ENCODE assay signal across 8 mouse cellular contexts in genomic region chr3:87151294-87151826, GRCm38 (mm10). TPM values are rescaled to one million over a fixed set of nuclear protein-coding genes. Genes with fewer than 3 reads are reported as not detected.
DNase-seq lines count a peak whose midpoint lies in the region; ATAC-seq and TF ChIP-seq lines count a peak whose summit lies in the region.

No protein-coding gene starts in this region.

- H3K4me3 ChIP-seq in midbrain, embryonic 10.5 days, result peak overlapping the region; percentile 31; the same call in 1 of the 2 replicates
- no peak overlapping the region for H3K4me3 ChIP-seq in midbrain, postnatal 0 days (ENCODE audit: low read depth, low read length)
- H3K4me3 ChIP-seq in forebrain, embryonic 14.5 days (ENCODE audit: low read depth, low read length), result no peak overlapping the region
- peak overlapping the region; percentile 12; the same call in 1 of the 2 replicates for H3K4me3 ChIP-seq in limb, embryonic 12.5 days (replicated peaks)
- no peak overlapping the region for H3K4me3 ChIP-seq in stomach, embryonic 16.5 days (replicated peaks; ENCODE audit: low read length)
- no peak overlapping the region for H3K4me3 ChIP-seq in thymus, adult 2 months (ENCODE audit: control insufficient read depth, insufficient read depth, low read length)

- ATAC-seq in midbrain, postnatal 0 days (ENCODE audit: low FRiP score), result no peak
- no peak for ATAC-seq in forebrain, embryonic 14.5 days
- ATAC-seq in limb, embryonic 12.5 days (ENCODE audit: insufficient number of reproducible peaks, insufficient read depth, low FRiP score, low TSS enrichment, low read depth), result peak; percentile 12; the same call in 1 of the 2 replicates
- no peak for ATAC-seq in stomach, embryonic 16.5 days (ENCODE audit: insufficient read depth, low FRiP score)

- peaks cover 38% of the 10 kb centered on the region for H3K36me3 ChIP-seq in midbrain, embryonic 10.5 days
- H3K36me3 ChIP-seq in midbrain, postnatal 0 days (ENCODE audit: insufficient read depth, low read length), result no peaks in the 10 kb centered on the region
- no peaks in the 10 kb centered on the region for H3K36me3 ChIP-seq in forebrain, embryonic 14.5 days (ENCODE audit: control insufficient read depth, insufficient read depth, low read length)
- H3K36me3 ChIP-seq in limb, embryonic 12.5 days, result peaks cover 14% of the 10 kb centered on the region
- no peaks in the 10 kb centered on the region for H3K36me3 ChIP-seq in stomach, embryonic 16.5 days (ENCODE audit: control insufficient read depth, insufficient read depth, low read length)
- H3K36me3 ChIP-seq in thymus, adult 2 months (ENCODE audit: control insufficient read depth, insufficient read depth, low read length), result no peaks in the 10 kb centered on the region

- TF ChIP-seq CTCF in midbrain, postnatal 0 days (IDR thresholded peaks at IDR 0.05), result no peak
- TF ChIP-seq CTCF in thymus, adult 2 months (IDR thresholded peaks at IDR 0.05; ENCODE audit: borderline replicate concordance, control insufficient read depth, extremely low read depth, insufficient read depth, low read length, poor library complexity), result no peak

- DNase-seq in midbrain, embryonic 10.5 days (ENCODE audit: low spot score), result no peak
- no peak for DNase-seq in midbrain, postnatal 0 days (ENCODE audit: low spot score)
- DNase-seq in forebrain, embryonic 14.5 days (ENCODE audit: low spot score), result no peak
- DNase-seq in adrenal gland, postnatal 36 days, result no peak
- no peak for DNase-seq in thymus, adult 2 months
- DNase-seq in cerebellum, postnatal 25 days, result no peak

- H3K4me1 ChIP-seq in midbrain, embryonic 10.5 days, result peaks cover 68% of the 10 kb centered on the region
- H3K4me1 ChIP-seq in midbrain, postnatal 0 days (ENCODE audit: insufficient read depth, low read length), result peaks cover 37% of the 10 kb centered on the region
- peaks cover 51% of the 10 kb centered on the region for H3K4me1 ChIP-seq in forebrain, embryonic 14.5 days (ENCODE audit: control insufficient read depth, insufficient read depth, low read length)
- H3K4me1 ChIP-seq in limb, embryonic 12.5 days (replicated peaks), result peaks cover 83% of the 10 kb centered on the region
- peaks cover 38% of the 10 kb centered on the region for H3K4me1 ChIP-seq in stomach, embryonic 16.5 days (ENCODE audit: control insufficient read depth, insufficient read depth, low read length)
- H3K4me1 ChIP-seq in thymus, adult 2 months (replicated peaks; ENCODE audit: control insufficient read depth, insufficient read depth, low read length), result 0 out of 2 replicates have a peak, but pooled peaks cover 2% of the 10 kb centered on the region

- H3K4me2 ChIP-seq in midbrain, postnatal 0 days (ENCODE audit: low read depth, low read length, poor library complexity, severe bottlenecking), result no peak overlapping the region
- peak overlapping the region; percentile 38 for H3K4me2 ChIP-seq in forebrain, embryonic 14.5 days (ENCODE audit: low read length)
- H3K4me2 ChIP-seq in limb, embryonic 12.5 days, result peak overlapping the region; percentile 50
- no peak overlapping the region for H3K4me2 ChIP-seq in stomach, embryonic 16.5 days (ENCODE audit: low read depth, low read length)

- 73% methylated on average over 2 of the region's 2 CpGs for WGBS in midbrain, embryonic 10.5 days
- 65% methylated on average over 2 of the region's 2 CpGs for WGBS in midbrain, postnatal 0 days
- 46% methylated on average over 2 of the region's 2 CpGs for WGBS in forebrain, embryonic 14.5 days
- 58% methylated on average over 2 of the region's 2 CpGs for WGBS in limb, embryonic 12.5 days
- 57% methylated on average over 2 of the region's 2 CpGs for WGBS in stomach, embryonic 16.5 days
- 55% methylated on average over 2 of the region's 2 CpGs for WGBS in thymus, adult 2 months

- TF ChIP-seq POLR2A in thymus, adult 2 months (IDR thresholded peaks at IDR 0.05; ENCODE audit: control insufficient read depth, extremely low read depth, insufficient read depth, low read length, poor library complexity), result no peak

- no peak overlapping the region for H3K9ac ChIP-seq in midbrain, postnatal 0 days (replicated peaks; ENCODE audit: low read length, poor library complexity, severe bottlenecking)
- peak overlapping the region; percentile 43 for H3K9ac ChIP-seq in forebrain, embryonic 14.5 days (ENCODE audit: low read length)
- peak overlapping the region; percentile 40; the same call in 1 of the 2 replicates for H3K9ac ChIP-seq in limb, embryonic 12.5 days (replicated peaks)
- H3K9ac ChIP-seq in stomach, embryonic 16.5 days (ENCODE audit: low read length), result peak overlapping the region; percentile 51

- peak overlapping the region; percentile 83 for H3K27ac ChIP-seq in midbrain, embryonic 10.5 days (replicated peaks)
- H3K27ac ChIP-seq in midbrain, postnatal 0 days (ENCODE audit: low read depth, low read length), result no peak overlapping the region; the same call in 1 of the 2 replicates
- H3K27ac ChIP-seq in forebrain, embryonic 14.5 days (ENCODE audit: low read depth, low read length), result peak overlapping the region; percentile 84
- H3K27ac ChIP-seq in limb, embryonic 12.5 days, result peak overlapping the region; percentile 99
- peak overlapping the region; percentile 98 for H3K27ac ChIP-seq in stomach, embryonic 16.5 days (ENCODE audit: low read length)
- H3K27ac ChIP-seq in thymus, adult 2 months (ENCODE audit: control insufficient read depth, insufficient read depth, low read length), result no peak overlapping the region

- H3K9me3 ChIP-seq in midbrain, embryonic 10.5 days (replicated peaks), result no peaks in the 10 kb centered on the region
- H3K9me3 ChIP-seq in midbrain, postnatal 0 days (ENCODE audit: low read length), result no peaks in the 10 kb centered on the region
- H3K9me3 ChIP-seq in forebrain, embryonic 14.5 days (replicated peaks; ENCODE audit: control insufficient read depth, low read length), result no peaks in the 10 kb centered on the region
- no peaks in the 10 kb centered on the region for H3K9me3 ChIP-seq in limb, embryonic 12.5 days
- no peaks in the 10 kb centered on the region for H3K9me3 ChIP-seq in stomach, embryonic 16.5 days (replicated peaks; ENCODE audit: control insufficient read depth, low read length)

- no peaks in the 10 kb centered on the region for H3K27me3 ChIP-seq in midbrain, embryonic 10.5 days (ENCODE audit: low read depth, poor library complexity, severe bottlenecking)
- no peaks in the 10 kb centered on the region for H3K27me3 ChIP-seq in midbrain, postnatal 0 days (ENCODE audit: insufficient read depth, low read length)
- no peaks in the 10 kb centered on the region for H3K27me3 ChIP-seq in forebrain, embryonic 14.5 days (replicated peaks; ENCODE audit: control insufficient read depth, insufficient read depth, low read length)
- no peaks in the 10 kb centered on the region for H3K27me3 ChIP-seq in limb, embryonic 12.5 days
- H3K27me3 ChIP-seq in stomach, embryonic 16.5 days (ENCODE audit: control insufficient read depth, insufficient read depth, low read length), result no peaks in the 10 kb centered on the region
- H3K27me3 ChIP-seq in thymus, adult 2 months (ENCODE audit: control insufficient read depth, insufficient read depth, low read length), result no peaks in the 10 kb centered on the region

RNA-seq across cellular contexts. Expression of gene Kirrel, which starts 23.2 kb away (rescaled TPM):
- polyA plus RNA-seq in midbrain, embryonic 10.5 days (2016; fragmentation: Nextera tagmentation; extraction: Ambion mirVana), result 11.2 and 11.6 TPM in 2 replicates
- total RNA-seq in midbrain, postnatal 0 days (2014; rRNA removed), result 11.1 and 11.3 TPM in 2 replicates
- polyA plus RNA-seq in midbrain, postnatal 0 days (2015; fragmentation: Nextera tagmentation; extraction: Ambion mirVana), result 3.3 and 4.0 TPM in 2 replicates
- polyA plus RNA-seq in forebrain, embryonic 14.5 days (2014; fragmentation: Nextera tagmentation; extraction: Ambion mirVana), result 2.2 and 2.9 TPM in 2 replicates
- polyA plus RNA-seq in limb, embryonic 12.5 days (2016; fragmentation: Nextera tagmentation; extraction: Ambion mirVana), result 17.5 and 22.1 TPM in 2 replicates
- 9.6 and 11.0 TPM in 2 replicates for polyA plus RNA-seq in stomach, embryonic 16.5 days (2015; fragmentation: Nextera tagmentation; extraction: Ambion mirVana)
- 10 to 100 TPM; 17.9 to 22.3 TPM for total RNA-seq in adrenal gland, postnatal 36 days (2021)
- 2.6 and 2.9 TPM in 2 replicates for polyA plus RNA-seq in thymus, adult 2 months (2012; rRNA removed)

Comparison
In these comparisons a context has a peak if more than half of its experiments do, and no peak if none do; other contexts are left out.
1. H3K27ac ChIP-seq: peak in midbrain, embryonic 10.5 days (single experiment), forebrain, embryonic 14.5 days (single experiment), limb, embryonic 12.5 days (single experiment) and stomach, embryonic 16.5 days (single experiment); none in midbrain, postnatal 0 days (single experiment) and thymus, adult 2 months (single experiment).
2. H3K4me3 ChIP-seq: peak in midbrain, embryonic 10.5 days (single experiment) and limb, embryonic 12.5 days (single experiment); none in midbrain, postnatal 0 days (single experiment), forebrain, embryonic 14.5 days (single experiment), stomach, embryonic 16.5 days (single experiment) and thymus, adult 2 months (single experiment).
3. H3K4me2 ChIP-seq: peak in forebrain, embryonic 14.5 days (single experiment) and limb, embryonic 12.5 days (single experiment); none in midbrain, postnatal 0 days (single experiment) and stomach, embryonic 16.5 days (single experiment).